Mouse (Mus musculus) kidney, postnatal 4 days (tissue): ENCODE measurements around the gene Gpsm3.

Experiments
- DNase-seq, 2 experiments: peaks; one replicate each; pipeline ENCODE4 v3.0.0; 2021; ENCODE audit warnings: mixed read lengths in 2 of 2

Gene Gpsm3

DNA sequence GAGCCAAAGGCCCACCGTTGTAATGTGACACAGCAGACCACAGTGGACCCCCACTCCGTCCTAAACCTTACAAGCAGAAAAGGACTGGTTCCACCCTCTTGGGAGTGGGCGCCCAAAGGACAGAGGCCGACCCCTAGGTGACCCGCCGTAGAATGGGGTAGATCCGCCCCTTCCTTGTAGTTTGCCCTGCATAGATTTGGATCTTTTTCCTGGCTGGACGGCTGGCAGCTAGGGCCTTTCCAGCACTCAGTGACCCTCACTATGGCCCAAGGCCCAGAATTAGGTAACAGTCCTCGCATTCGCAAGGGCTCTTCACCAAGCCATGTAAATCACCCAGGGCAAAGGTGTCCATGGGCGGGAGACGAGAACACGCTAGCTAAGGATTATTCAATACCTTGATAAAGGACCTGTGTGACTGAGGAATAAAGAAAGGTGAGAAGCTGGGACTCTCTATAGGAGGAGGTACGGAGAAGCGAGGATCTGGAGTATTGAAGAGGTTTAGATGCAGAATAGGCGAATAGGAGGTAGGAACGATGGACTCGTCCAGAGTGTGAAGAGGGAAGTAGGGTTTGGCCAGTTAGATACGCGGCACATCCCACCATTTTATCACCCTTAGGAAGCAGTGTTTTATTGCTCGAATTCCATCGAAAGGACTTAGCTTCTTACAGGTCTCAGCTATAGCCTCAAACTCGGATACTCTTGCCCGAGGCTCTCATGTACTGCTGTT, 15.1 kb downstream of the Gpsm3 start:
- DNase-seq: peak; percentile 34 to 50

DNA sequence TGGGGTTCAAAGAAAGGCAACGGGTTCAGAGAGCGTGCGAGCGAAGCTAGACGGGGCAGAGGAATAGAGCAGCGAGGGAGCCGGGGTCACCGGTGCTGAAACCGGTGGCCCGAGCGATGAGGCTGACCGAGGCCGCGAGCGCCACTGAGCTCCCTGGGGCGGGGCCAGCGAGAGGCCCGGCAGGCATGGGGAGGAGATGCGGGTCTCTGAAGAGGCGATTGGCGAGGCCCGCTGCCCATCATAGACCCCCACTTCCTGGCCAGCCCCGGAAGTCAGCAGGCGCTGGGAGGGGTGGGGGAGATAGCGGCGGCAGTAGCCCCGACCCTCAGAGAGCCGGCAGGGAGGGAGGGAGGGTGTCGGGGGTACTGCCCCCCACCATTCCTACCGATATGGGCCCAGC, 16.0 kb downstream of the Gpsm3 start:
- DNase-seq: peak; percentile 99

DNA sequence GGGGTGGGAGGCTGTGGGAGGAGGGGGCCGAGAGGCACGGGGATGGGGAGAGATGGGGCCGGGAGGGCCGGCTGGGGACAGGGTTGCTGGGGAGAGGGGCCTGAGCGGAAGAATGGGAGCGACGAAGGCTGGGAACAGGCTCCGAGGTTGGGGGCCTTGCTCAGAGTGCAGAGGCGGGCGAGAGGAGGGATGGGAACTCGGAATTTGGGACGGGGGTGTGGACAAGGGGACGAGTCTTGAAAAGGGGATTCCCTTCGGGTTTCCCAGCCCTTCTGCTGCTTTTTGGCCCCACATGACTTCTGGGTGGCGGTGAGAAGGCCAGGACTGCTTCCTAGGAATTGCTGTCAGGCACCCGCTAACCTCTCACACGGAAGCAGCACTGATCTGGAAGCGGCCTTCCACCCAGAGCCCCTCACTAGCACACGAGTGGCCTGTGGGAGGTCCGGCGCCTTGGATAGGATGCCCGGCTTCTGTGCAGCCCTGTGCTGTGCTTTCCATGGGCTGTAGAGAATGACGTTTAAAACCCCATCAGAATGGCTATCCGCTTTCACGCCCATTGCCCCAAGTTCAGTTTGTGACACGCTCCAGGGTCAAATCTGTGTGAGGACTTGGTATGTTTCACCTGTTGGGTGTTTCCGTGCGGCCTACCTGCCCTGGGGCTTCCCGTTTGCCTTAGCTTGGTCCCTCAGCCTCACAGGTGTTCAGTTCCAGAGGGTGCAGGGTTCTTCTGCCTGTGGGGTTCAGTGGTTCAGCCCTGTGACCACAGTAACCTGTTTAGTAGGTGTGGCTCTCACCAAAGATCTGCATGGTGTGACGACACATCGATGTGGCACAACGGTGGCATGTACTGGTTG, 16.8 kb downstream of the Gpsm3 start:
- DNase-seq: peak in 1 of 2 experiments; percentile 51

DNA sequence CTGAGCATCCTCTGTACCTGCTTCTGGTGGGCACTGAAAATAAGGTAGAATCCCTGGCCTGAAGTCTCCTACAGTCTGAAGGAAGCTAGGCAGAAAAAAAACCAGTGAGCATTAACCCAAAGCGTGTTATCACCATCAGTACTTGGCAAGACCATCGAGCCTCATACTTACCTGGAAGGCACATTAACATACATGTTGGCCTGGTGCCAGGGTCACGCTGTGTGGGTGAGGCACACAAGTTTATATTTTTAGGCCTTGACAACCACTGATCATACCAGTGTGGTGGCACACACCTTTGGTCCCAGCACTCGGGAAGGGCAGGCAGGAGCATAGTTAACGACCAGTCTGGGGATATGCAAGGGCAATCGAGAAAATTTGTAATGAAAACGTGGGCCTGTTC, 18.4 kb downstream of the Gpsm3 start:
- DNase-seq: peak in 1 of 2 experiments; percentile 55

DNA sequence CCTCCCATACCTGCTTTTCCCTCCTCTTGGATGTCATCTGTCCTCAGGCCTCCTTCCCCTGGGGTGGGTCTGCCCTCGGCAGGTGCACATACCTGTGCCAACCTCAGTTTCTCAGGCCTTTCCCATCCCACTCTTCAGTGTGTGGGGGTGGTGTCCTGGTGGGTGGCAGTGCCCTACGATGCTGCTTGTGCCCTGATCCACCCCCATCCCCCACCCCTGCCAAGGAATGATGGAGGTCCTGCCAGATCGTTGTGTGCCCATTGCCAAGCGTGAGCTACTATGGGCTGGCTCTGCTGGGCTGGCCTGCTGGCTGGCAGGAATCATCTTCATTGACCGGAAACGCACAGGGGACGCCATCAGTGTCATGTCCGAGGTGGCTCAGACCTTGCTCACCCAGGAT, 21.4 kb downstream of the Gpsm3 start:
- no peak for DNase-seq

DNA sequence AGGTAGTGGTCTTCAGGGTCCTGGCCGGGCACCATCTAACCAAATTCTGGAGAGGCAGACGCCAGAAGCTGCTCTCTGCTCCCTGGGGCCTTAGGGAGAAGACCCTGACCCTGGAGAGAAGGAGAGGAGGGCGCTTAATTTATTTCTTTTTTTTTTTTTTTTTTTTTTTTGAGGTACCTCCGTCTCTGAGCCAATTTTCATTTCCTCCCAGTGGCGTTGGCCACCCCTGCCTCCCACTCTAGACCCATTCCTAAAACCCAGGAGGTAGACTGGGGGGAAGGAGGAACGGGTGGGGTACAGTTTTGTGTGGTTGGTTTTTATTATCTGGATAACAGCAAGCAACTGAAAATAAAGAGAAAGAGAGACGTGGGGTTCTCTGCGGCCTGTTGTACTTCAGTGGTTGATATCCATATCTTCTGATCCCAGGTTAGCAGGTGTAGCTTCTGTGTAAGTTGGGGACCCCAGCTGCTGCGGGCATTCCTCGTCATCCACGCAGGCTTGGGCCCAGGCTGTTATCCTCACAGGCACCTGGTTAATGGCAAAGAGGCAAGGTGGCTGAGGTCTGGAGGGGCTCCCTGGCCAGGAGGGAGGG, 23.5 kb downstream of the Gpsm3 start:
- DNase-seq: no peak

DNA sequence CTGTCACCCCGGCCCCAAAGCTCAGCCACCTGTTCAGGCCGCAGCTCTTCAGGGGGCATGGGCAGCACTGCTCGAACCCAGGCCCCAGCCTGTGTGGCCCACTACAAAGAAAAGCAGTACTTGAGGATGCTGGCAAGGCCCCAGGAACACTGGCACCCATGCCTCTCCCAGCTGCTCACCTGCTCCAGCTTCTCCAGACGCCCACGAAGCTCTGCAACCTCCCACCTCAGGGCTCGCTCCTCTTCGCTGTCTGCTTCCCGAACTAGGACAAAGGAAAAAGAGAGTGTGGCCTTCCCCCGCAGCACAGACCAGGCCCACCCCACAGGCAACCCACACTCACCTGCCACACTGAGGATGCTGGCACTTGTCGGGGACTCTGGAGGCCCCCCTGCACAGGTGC, 24.2 kb downstream of the Gpsm3 start:
- DNase-seq: no peak

DNA sequence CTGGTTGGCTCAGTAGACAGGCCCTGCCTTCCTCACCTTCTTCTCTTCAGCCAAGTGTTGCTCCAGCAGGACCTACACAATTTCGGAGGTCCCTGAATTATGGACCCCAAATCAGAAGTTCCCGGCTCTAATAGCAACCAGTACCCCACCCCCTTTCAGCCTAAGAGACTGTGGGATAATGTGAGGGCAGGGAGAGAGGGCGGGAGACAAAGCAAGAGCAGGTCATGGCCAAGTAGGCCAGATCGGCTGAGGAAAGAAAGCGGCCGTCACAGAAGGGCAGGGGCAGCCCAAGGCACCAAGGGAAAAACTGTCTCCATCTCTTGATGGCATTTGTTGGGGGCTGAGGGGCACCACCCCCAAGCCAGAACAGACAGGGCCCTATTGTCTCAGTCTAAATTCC, 26.3 kb downstream of the Gpsm3 start, which contains the start of gene Egfl8:
Gene Egfl8, minus strand, starts transcription at position 101 of the 400 bp plus-strand sequence.
- DNase-seq: no peak

DNA sequence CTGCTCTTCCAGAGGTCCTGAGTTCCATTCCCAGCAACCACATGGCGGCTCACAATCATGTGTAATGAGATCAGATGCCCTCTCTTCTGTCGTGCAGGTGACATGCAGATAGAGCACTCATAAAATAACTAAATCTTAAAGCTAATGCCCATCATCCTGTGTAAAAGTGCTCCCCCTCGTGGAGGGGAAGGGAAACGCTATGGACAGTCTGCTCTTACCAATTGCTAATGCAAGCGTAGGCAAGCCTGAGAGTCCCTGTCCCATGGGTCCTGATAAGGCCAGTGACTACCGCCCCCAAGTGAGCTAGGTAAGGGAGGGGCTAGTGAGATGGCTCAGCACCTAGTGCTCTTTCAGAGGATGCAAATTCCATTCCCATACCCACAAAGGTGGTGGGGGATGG, 29.4 kb downstream of the Gpsm3 start:
- peak; percentile 80 to 83 for DNase-seq

DNA sequence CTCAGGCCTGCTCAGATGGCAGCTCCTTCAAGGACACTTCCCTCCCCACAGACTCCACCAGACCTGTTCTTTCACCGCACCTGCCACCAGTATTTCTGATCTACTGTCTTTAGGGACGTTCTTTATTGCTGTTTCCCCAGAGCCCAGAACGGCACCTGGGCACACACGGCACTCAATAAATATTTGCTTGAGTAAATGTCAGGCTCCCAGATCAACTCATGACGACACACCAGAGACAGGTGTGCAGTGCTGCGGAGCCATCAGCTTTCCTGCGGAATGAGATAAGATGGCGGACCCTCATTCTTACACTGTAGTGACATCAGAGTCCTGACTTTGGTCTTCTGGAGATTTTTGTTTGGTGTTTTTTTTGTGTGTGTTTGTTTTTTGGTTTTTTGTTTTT, 31.4 kb downstream of the Gpsm3 start:
- no peak for DNase-seq

DNA sequence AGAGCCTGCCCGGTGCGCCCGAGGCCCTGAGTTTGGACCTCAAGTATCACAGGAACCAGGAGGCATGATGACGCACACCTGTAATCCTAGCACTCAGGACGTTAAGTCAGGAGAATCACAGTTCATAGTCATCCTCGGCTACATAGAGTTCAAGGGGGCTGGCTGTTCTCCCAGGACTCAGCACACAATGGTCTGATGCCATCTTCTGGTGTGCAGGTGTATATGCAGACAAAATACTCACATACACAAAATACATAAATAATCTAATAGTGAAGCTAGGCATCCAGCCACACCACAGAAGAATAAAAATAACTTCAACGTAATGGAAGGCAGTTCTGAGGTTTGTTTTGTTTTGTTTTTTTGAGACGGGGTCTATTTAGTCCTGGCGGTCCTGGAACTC, 33.6 kb downstream of the Gpsm3 start:
- no peak for DNase-seq

DNA sequence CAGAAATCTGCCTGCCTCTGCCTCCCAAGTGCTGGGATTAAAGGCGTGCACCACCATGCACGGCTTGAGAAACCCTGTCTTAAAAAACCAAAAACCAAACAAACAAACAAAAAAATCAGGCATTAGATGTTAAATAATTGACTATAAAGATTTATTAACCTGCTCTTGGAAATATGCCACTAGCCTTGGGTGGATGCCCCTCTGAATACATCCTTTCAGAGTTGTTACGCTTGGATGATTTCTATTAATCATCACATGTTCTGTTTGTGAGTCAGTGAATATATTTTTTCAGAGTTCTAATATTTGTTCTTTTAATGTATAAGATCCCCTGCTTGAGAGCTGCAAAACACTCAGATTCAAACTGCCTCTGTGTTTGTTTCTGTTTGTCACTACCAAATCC, 35.4 kb downstream of the Gpsm3 start:
- DNase-seq: no peak

DNA sequence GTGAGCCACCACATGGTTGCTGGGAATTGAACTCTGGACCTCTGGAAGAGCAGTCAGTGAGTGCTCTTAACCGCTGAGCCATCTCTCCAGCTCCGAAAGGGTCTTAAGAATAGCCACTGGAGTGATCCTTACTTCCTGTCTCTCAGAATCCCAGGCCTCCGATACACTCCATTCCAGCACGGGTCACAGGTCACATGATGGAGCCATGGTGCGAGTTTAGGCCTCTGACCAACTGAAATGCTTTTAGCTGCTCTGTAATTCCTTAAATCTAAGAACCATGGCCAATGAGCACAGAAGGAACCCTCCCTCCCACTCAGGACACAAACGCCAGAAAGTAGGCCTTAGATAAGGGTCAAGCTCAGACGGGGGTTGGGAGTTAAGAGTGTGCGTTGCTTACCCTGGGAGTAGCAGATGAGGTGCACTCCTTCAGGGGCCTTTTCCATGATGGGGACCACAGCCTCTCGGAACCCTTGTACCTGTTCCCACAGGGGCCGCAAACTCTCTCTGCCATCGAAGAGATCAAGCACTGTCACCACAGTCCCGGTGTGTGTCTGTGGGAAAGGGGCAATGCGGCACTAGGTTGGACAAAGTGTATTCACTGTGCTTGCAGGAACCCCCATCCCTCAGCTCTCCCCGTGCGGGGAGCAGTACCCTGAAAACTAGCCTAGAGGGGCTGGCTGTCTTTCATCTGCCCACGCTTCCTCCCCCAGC, 36.6 kb downstream of the Gpsm3 start:
- DNase-seq: peak in 1 of 2 experiments; percentile 31

DNA sequence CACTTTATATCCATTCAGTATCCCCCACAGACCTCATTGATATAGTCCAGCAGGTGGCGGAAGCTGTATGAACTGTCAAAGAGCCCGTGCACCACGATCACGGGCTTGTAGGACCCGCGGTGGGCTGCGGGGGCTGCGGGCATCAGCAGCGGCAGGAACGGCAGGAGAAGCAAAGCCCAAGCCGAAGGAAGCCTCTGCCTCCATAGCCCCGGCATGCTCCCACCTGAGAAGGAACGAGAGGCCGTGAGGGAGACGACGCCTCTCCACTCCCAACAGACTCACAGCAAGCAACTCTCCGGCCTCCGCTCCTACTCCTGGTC, 37.1 kb downstream of the Gpsm3 start:
- peak; percentile 63 to 79 for DNase-seq

DNA sequence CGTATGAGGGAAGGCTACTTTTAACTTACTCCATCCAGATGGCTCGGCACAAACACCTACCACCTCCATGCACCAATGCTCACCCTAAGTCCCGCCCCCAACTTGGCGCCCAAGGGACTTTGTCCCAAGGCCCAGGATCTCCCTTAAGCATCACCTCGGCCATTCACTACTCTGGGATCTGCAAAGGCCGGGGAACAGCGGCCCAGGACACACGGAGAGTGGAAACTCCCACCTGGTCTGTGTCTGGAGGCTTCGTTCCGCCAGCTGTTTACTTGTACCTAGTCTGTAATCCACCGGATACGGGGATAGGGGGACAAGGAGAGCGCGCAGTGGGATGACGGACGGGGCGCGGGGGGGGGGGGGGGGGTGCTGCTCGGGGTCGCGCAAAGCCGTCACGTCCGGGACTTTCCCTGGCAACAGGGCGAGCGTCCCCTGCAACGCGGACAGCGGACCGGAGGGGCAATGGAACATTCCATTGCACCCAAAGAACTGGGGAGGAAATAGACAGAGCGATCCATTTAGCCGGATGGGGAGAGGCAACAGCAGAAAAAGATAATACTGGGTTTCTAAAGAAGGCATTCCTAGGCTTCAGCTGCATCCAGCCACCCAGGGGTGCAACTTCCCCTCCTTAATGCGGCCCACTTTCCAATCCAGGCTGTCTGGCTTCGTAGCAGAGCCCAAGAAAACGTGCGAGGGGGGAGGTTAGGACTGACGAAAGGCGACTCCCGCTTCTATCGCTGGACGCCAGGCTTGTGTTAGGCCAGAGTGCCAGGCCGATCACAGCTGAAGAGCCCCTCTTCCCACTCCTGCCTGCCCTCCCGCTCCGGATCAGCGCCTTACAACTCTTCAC, 37.7 kb downstream of the Gpsm3 start:
- peak; percentile 93 to 96 for DNase-seq

DNA sequence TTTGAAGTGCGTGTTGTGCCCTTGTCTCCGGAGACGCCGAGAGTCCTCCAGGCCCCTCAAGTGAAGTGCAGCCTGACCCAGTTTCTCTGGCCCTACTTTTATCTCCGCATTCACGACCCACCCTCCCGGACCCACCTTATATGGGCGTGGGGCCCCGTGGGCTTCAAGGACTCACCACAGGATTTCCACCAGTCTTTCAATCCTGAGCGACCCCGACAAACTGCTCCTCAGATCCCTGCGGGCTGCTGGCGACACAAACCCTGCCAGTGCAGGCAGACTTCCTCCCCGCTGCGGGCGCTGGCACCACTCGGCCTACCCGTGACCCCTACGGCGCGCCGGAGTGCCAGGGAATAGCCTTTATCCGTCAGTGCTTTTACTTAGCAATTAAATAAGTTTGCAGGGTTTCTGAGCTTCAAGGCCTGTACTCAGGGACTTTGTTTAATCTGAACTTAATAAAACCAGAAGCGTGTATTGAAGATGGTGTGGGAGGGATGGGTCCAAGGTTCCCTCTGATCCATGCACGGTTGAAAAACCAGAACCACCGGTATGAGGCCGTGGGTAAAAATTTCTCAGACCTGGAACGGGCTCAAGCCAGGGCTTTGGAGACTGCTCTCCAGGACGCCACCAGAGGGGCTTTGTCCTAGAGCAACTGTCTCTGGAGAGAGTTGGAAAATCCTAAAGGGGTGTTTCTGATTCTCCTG, 38.5 kb downstream of the Gpsm3 start, which contains the start of gene Ppt2:
Gene Ppt2, minus strand, starts transcription at position 568 of the 701 bp plus-strand sequence.
- DNase-seq: peak; percentile 65 to 77

DNA sequence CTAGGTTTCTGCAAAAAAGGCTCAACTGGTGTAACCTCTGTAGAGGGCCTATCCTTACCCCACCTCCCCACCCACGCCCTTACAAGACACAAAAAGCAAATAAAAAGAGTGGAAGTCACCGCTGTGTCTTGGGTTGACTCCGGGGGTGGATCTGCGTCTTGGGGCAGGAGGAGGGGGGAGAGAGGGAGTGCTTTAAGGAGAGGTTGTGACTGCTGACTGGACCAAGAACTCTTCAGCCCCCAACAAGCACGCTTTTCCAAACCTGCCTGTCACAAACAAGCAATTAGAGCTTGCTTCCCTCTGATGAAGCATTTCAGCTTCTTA, 39.0 kb downstream of the Gpsm3 start:
- peak in 1 of 2 experiments; percentile 30 for DNase-seq

DNA sequence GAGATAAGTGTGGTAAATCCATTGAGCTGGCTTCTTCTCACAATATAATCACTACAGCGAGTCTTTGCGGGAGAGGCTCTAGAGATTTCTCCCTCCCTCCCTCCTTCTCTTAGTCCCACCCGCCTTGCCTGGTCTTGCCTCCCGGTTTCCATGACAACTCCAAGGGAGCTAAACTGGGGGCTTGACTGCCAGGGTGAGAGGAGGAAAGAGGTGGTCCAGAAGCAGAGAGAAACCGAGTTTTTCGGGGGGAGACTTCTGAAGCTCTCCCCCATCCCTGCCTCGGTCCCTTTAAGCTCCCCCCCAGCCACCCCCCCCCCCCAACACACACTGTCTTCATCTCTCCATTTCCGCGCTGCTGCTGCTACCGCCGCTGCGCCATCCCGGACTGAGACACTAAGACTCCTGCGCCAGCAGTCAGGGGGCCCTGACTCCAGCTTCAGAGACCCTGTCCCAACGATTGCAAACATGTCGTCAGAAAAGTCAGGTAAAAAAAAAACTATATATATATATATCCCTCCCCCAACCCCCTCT, 39.7 kb downstream of the Gpsm3 start, which contains the start of gene Prrt1:
Gene Prrt1, plus strand, starts transcription at position 313 of the 531 bp plus-strand sequence.
- DNase-seq: no peak

DNA sequence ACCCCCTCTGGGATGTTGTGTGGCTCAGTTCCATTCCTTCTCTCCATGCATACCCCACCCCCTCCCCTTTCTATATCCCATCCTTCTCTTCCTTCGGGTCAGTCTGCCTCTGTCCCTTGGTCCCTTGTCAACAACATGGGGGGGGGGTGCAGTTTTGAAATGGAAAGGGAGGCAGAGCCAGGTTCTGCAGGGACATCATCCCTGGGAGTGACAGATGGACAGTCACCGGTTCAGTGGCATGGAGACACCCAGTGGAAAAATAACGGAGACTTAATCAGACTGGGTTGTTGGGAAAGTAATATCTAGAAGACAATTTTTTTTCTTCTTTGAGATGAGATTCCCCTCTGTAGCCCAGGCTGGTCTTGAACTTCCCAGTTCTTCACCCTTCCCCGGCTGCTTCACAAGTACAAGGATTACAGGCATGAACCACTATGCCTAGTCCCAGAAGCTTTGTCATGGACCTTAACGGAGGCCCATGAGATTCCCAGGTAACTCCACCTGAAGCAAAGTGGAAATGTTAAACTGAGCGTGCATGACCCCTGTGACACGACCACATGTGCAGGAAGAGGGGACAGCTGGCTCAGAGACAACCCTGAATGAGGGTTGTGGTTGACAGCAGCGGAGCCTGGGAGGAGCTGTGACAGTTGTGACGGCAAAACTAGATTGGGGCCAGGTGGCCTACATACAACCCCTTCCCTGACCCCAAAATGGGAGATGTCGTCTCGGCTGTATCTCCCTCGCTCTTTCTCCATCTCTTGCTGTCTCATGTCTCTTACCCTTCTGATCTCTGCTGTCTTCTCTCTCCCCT, 40.4 kb downstream of the Gpsm3 start:
- DNase-seq: no peak

DNA sequence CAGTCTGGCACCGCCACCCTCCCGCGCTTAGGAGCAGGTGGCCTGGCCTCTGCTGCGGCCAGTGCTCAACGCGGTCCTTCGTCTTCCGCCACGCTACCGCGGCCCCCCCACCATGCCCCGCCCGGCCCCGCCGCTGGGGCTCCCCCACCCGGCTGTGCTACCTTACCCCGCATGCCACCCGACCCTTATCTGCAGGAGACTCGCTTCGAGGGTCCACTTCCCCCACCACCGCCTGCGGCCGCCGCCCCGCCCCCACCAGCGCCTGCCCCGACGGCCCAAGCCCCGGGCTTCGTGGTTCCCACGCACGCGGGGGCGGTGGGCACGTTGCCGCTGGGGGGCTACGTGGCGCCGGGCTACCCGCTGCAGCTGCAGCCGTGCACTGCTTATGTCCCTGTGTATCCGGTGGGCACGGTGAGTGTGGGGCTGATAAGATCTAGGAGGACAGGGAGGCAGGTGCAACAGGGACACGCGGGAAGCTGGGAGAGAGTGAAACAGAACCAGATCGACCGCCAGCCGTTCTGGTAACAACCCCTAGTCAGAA, 41.2 kb downstream of the Gpsm3 start:
- DNase-seq: peak in 1 of 2 experiments; percentile 31
